27 mouse cellular contexts compared by ENCODE assay signal in the genomic region with DNA sequence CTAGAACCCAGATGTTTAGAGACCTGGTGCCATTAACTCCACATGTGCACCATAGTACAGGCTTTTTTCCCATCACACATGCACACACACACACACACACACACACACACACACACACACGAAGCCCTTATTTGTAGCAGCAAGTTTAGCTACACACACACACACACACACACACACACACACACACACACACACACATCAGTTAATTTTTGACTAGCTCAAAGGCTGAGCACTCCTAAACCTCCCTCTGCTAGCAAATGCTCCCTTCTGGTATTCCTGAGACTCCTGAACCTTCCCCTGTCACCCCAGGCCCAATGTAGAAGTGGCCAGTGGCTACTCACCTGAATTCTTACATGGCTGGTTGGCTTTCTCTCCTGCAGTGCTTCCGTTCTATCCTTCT. TPM values are rescaled to one million over a fixed set of nuclear protein-coding genes. Genes with fewer than 3 reads are reported as not detected.
DNase-seq lines count a peak whose midpoint lies in the region; ATAC-seq and TF ChIP-seq lines count a peak whose summit lies in the region.
"Had no signal": no experiment of that assay in that cellular context is flagged by ENCODE, and none has a peak within 500 bp of the region (broad histone marks: within the 10 kb centered on the region; RNA-seq: fewer than 3 reads in every experiment).

No protein-coding gene starts in this region.

- H3K27ac ChIP-seq in kidney, embryonic 14.5 days (ENCODE audit: low read depth, low read length): no peak overlapping the region
- H3K27ac ChIP-seq in liver, embryonic 11.5 days (ENCODE audit: low read depth, low read length): no peak overlapping the region
- peak overlapping the region; percentile 92 for H3K27ac ChIP-seq in liver, postnatal 0 days (ENCODE audit: low read depth)
- H3K27ac ChIP-seq: forebrain, embryonic 10.5 days; heart, adult 2 months; hindbrain, embryonic 12.5 days; limb, embryonic 12.5 days; midbrain, embryonic 13.5 days had no signal

- WGBS in kidney, embryonic 14.5 days: 79% methylated on average over 2 of the region's 2 CpGs
- WGBS in liver, embryonic 11.5 days: 71% methylated on average over 2 of the region's 2 CpGs
- WGBS in liver, postnatal 0 days (ENCODE audit: insufficient replicate concordance): 66% methylated on average over 2 of the region's 2 CpGs

- H3K4me1 ChIP-seq in kidney, embryonic 14.5 days (ENCODE audit: control insufficient read depth, insufficient read depth, low read length): no peaks in the 10 kb centered on the region
- H3K4me1 ChIP-seq in liver, embryonic 11.5 days (replicated peaks; ENCODE audit: control insufficient read depth, insufficient read depth, low read length): no peaks in the 10 kb centered on the region
- H3K4me1 ChIP-seq in liver, postnatal 0 days (ENCODE audit: insufficient read depth): peaks cover 13% of the 10 kb centered on the region; the same call in 1 of the 2 replicates
- H3K4me1 ChIP-seq: forebrain, embryonic 10.5 days; hindbrain, embryonic 12.5 days; limb, embryonic 12.5 days; midbrain, embryonic 13.5 days had no signal

- H3K36me3 ChIP-seq in kidney, embryonic 14.5 days (ENCODE audit: control insufficient read depth, insufficient read depth, low read length): no peaks in the 10 kb centered on the region
- no peaks in the 10 kb centered on the region for H3K36me3 ChIP-seq in liver, embryonic 11.5 days (ENCODE audit: control insufficient read depth, insufficient read depth, low read length)
- H3K36me3 ChIP-seq in liver, postnatal 0 days (replicated peaks; ENCODE audit: insufficient read depth, low read length): no peaks in the 10 kb centered on the region
- H3K36me3 ChIP-seq: forebrain, embryonic 10.5 days; hindbrain, embryonic 12.5 days; limb, embryonic 12.5 days; midbrain, embryonic 13.5 days had no signal

- TF ChIP-seq CTCF in liver, postnatal 0 days (IDR thresholded peaks at IDR 0.05; ENCODE audit: low read depth): no peak

- peak; percentile 26 for DNase-seq in kidney, adult 18-20 months
- peak; percentile 69 for DNase-seq in kidney, postnatal 14 days
- DNase-seq in liver, embryonic 11.5 days (ENCODE audit: low spot score): no peak
- peak; percentile 55 for DNase-seq in liver, postnatal 0 days
- no peak for DNase-seq in urinary bladder, postnatal 4 days (ENCODE audit: low spot score in 2 of 2)
- DNase-seq in thymus, postnatal 4 days: no peak
- DNase-seq in frontal cortex, postnatal 10 days (ENCODE audit: low spot score in 2 of 2): no peak
- DNase-seq: cerebellum, adult 18-20 months; cerebellum, postnatal 14 days; gastrocnemius, postnatal 25 days; heart, adult 2 months; lung, embryonic 14.5 days; lung, postnatal 36 days; spleen, adult 18-20 months; thymus, postnatal 36 days had no signal

- no peak overlapping the region for H3K4me3 ChIP-seq in kidney, embryonic 14.5 days (ENCODE audit: low read length)
- H3K4me3 ChIP-seq in liver, embryonic 11.5 days (ENCODE audit: low read depth, low read length): no peak overlapping the region
- H3K4me3 ChIP-seq in liver, postnatal 0 days (ENCODE audit: low read depth, low read length): no peak overlapping the region
- H3K4me3 ChIP-seq: forebrain, embryonic 10.5 days; heart, adult 2 months; hindbrain, embryonic 12.5 days; limb, embryonic 12.5 days; megakaryocyte, embryonic 14.5 days; midbrain, embryonic 13.5 days had no signal

- TF ChIP-seq EP300 in liver, postnatal 0 days (IDR thresholded peaks at IDR 0.05; ENCODE audit: low read depth): no peak

- no peaks in the 10 kb centered on the region for H3K9me3 ChIP-seq in kidney, embryonic 14.5 days (ENCODE audit: control insufficient read depth, low read length)
- no peaks in the 10 kb centered on the region for H3K9me3 ChIP-seq in liver, embryonic 11.5 days (ENCODE audit: control insufficient read depth, low read length)
- H3K9me3 ChIP-seq in liver, postnatal 0 days (ENCODE audit: low read length): no peaks in the 10 kb centered on the region
- H3K9me3 ChIP-seq: forebrain, embryonic 10.5 days; hindbrain, embryonic 12.5 days; limb, embryonic 12.5 days; megakaryocyte, embryonic 14.5 days; midbrain, embryonic 13.5 days had no signal

- H3K27me3 ChIP-seq in kidney, embryonic 14.5 days (ENCODE audit: control insufficient read depth, insufficient read depth, low read length): no peaks in the 10 kb centered on the region
- H3K27me3 ChIP-seq in liver, embryonic 11.5 days (replicated peaks; ENCODE audit: control insufficient read depth, insufficient read depth, low read length): no peaks in the 10 kb centered on the region
- H3K27me3 ChIP-seq in liver, postnatal 0 days (ENCODE audit: insufficient read depth, low read length): no peaks in the 10 kb centered on the region
- H3K27me3 ChIP-seq: hindbrain, embryonic 12.5 days; limb, embryonic 12.5 days; midbrain, embryonic 13.5 days had no signal

- no peak overlapping the region for H3K4me2 ChIP-seq in kidney, embryonic 14.5 days (replicated peaks; ENCODE audit: low read depth, low read length)
- H3K4me2 ChIP-seq in liver, embryonic 11.5 days: no peak overlapping the region
- no peak overlapping the region for H3K4me2 ChIP-seq in liver, postnatal 0 days (ENCODE audit: low read depth, low read length)
- H3K4me2 ChIP-seq: hindbrain, embryonic 12.5 days; limb, embryonic 12.5 days; lung, embryonic 14.5 days; midbrain, embryonic 13.5 days had no signal

- no peak for ATAC-seq in kidney, embryonic 14.5 days (ENCODE audit: low FRiP score, low TSS enrichment)
- 0 out of 2 replicates have a peak, but pooled peaks have one; percentile 34 for ATAC-seq in liver, embryonic 11.5 days (replicated peaks; ENCODE audit: low FRiP score)
- peak; percentile 81 for ATAC-seq in liver, postnatal 0 days
- ATAC-seq: CD4-positive, CD25-positive, alpha-beta regulatory T cell, adult 4 months; forebrain, embryonic 16.5 days; midbrain, embryonic 13.5 days; Patski had no signal

- H3K9ac ChIP-seq in kidney, embryonic 14.5 days (ENCODE audit: low read depth, low read length): no peak overlapping the region
- H3K9ac ChIP-seq in liver, embryonic 11.5 days (ENCODE audit: low read depth, low read length): no peak overlapping the region
- no peak overlapping the region for H3K9ac ChIP-seq in liver, postnatal 0 days (replicated peaks)
- H3K9ac ChIP-seq: hindbrain, embryonic 12.5 days; limb, embryonic 12.5 days; lung, embryonic 14.5 days; midbrain, embryonic 13.5 days had no signal

RNA-seq across cellular contexts. Expression of gene Il15ra, which starts 11.0 kb away (rescaled TPM):
- polyA plus RNA-seq in kidney, embryonic 14.5 days (2014; fragmentation: Nextera tagmentation; extraction: Ambion mirVana): 0.99 and 1.5 TPM in 2 replicates
- polyA plus RNA-seq in liver, embryonic 11.5 days (2014; fragmentation: Nextera tagmentation; extraction: Ambion mirVana): 1.6 and 2.1 TPM in 2 replicates
- 23.8 and 31.1 TPM in 2 replicates for polyA plus RNA-seq in liver, postnatal 0 days (2015; fragmentation: Nextera tagmentation; extraction: Ambion mirVana)

RNA-seq across cellular contexts. Expression of gene Il2ra, which starts 51.5 kb away (rescaled TPM):
- not detected in 2 replicates for polyA plus RNA-seq in kidney, embryonic 14.5 days (2014; fragmentation: Nextera tagmentation; extraction: Ambion mirVana)
- polyA plus RNA-seq in liver, embryonic 11.5 days (2014; fragmentation: Nextera tagmentation; extraction: Ambion mirVana): 0.04 TPM in 1 of 2 replicates, not detected in the other
- 0.06 and 0.23 TPM in 2 replicates for polyA plus RNA-seq in liver, postnatal 0 days (2015; fragmentation: Nextera tagmentation; extraction: Ambion mirVana)
- polyA plus RNA-seq: embryonic facial prominence, embryonic 11.5 days; forebrain, embryonic 10.5 days; forebrain, embryonic 16.5 days; heart, embryonic 14.5 days; hindbrain, embryonic 12.5 days; limb, embryonic 12.5 days; lung, embryonic 14.5 days; Patski; stomach, embryonic 14.5 days had no signal

Comparison
In these comparisons a context has a peak if more than half of its experiments do, and no peak if none do; other contexts are left out.
1. DNase-seq: peak in kidney, adult 18-20 months (single experiment), kidney, postnatal 14 days (single experiment) and liver, postnatal 0 days (single experiment); none in liver, embryonic 11.5 days (single experiment), urinary bladder, postnatal 4 days (0 of 2), thymus, postnatal 4 days (single experiment) and frontal cortex, postnatal 10 days (0 of 2).